Mouse (Mus musculus): ENCODE measurements around the gene Slc6a16.

The Slc6a16 gene

GRCm38 (mm10) chr7:45240633-45241388 is at the start of gene Slc6a16:
Gene Slc6a16, plus strand, starts transcription at chr7:45241085.
- DNase-seq, result peak; percentile 54 to 68

DNA sequence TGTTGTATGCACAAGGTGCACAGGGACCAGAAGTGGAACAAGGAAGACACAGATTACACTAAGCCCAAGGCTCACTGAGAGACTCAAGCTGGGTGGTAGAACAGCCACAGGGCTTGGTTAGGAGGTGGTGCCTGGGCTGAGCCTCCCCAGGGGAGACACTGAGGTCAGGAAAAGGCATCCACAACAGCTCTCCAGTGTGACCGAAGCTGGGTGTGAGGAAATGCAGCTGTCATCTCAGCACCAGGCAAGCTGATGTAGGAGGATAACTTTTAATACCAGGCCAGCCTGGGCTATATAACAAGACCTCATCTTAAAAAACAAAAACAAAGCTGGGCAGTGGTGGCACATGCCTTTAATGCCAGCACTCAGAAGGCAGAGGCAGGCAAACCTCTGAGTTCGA is 49.7 kb upstream of the Slc6a16 start:
- DNase-seq, result peak in 1 of 2 experiments; percentile 28

DNA sequence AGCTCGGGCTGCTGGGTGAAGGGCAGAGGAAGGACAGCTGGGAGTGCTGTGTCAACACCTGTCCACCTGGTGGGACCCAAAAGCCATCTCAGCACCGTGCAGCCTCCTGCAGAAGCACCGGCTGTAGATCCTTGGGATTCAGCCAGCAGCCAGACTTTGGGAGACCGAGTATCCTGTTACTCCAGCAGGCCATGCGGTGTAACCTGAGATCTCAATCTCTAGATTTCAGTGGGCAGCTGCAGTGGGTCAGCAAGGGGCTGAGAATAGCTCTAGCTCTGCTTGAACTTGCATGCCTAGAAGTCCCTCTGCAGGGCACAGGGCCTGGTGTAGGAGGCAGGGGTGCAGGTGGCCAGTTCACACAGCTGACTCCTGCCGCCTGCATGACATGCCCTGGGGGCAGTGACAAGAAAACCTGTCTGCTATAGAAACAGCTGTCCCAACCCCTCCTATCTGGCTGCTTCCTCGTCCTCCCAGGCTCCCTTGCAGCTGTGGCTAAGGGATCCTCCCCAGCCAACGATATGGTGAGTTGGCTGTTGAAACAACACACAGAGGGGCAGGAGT is 49.0 kb upstream of the Slc6a16 start:
- peak; percentile 85 to 92 for DNase-seq

DNA sequence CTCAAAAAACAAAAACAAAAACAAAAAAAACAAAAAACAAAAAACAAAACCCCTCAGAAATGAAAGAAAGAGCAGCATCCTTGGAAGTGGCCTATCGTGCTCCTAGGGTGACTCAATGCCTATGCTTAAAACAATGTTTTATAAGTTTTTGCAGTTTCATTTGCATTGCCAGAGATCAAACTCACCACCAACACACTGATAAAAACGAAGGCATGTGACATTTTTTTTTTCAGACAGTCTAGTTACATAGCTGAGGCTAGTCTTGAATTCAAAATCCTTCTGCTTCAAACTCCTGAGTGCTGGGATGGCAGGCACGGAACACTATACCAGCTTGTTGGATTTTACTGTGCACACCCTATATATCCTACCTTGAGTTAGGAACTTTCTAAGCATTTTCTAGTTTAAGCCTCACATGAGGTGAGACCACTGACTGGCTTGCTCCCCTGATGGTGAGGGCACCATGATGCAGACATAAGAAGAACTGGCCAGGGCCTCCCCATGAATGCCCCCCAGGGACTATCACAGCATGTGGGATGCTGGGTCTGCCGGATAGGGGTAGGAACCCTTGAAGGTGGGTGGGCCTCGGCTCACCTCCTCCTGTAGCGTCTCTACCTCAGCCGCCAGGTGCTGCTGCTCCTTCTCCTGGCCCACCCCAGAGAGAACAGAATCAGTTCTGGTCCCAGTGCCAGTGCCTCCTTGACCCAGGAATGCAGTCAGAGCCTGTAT is 48.1 kb upstream of the Slc6a16 start:
- peak; percentile 49 to 58 for DNase-seq

DNA sequence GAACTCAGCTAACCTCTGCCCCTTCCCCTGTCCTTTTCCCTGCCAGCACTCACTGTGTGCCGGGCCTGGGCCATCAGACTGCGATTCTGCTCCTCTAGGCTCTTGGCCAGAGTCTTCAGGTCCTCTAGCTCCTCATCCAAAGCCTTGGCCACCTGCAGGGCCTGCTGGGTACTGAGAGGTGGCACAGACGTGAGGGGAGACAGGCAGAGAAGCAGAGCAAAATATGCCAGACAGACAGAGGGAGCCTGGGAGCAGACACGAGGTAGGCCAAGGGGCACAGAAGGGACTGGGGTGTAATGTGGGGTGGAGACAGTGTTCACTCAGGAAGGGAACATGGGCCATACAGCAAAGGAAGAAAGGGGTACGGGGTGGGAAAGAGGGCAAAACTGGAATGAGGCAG is 47.5 kb upstream of the Slc6a16 start:
- DNase-seq, result peak; percentile 79 to 80

- peak; percentile 69 to 73 for DNase-seq
Measured at GRCm38 (mm10) chr7:45193871-45194785, 46.8 kb upstream of the Slc6a16 start.

DNA sequence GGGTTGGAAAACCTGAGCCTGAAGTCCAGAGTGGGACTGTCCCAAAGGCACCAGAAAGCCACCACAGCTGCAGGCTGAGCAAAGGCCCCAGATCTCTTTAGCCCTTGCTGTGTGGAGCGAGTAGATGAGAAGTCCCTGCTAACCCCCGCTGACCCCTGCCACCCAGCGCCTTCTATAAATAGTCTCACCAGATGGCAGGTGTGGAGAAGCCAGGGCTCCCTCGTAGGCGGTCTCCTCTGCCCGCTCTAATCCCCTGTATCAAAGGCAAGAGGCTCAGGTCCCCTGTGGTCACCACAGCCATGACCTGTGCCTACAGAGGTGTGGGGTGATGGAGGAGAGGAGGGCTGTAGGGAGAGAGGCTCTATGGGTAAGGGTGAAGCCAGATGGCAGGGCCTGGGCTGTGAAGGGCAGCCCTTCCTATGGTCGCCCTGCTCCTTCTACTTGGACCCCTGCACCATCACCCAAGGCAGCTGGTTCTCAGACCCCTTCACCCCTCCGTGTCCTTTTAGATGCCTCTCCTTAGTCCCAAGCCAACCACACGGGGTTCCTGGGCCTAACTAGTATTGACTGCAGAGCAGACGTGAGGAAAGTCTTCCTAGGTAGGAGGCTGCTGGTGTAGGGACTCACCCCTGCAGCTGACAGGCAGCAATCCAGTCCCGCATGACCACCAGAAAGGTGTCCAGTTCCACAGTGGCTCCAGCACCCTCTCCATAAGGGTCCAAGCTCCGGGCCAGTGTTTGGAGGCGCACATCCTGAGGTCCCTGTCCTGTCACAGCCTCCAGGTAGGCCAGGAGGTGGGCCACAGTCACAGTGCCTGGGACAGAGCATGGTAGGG is 45.3 kb upstream of the Slc6a16 start:
- peak; percentile 58 to 68 for DNase-seq

DNA sequence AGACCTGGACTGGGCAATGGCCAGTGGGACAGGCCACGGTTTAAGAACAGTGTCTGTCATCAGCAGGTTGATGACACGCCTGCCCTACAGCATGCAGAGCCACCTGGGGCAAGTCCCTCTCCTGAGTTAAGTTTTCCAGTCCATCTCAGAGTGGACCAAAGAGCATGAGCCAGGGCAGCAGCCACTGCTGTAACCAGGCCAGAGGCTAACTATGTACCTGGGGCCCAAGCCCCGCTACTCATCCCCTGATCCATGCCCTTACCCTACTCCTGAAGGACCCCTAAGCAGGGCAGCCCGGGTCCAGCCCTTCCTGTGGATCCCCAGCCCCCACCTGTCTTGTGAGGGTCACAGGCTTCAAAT is 44.7 kb upstream of the Slc6a16 start:
- DNase-seq, result no peak

DNA sequence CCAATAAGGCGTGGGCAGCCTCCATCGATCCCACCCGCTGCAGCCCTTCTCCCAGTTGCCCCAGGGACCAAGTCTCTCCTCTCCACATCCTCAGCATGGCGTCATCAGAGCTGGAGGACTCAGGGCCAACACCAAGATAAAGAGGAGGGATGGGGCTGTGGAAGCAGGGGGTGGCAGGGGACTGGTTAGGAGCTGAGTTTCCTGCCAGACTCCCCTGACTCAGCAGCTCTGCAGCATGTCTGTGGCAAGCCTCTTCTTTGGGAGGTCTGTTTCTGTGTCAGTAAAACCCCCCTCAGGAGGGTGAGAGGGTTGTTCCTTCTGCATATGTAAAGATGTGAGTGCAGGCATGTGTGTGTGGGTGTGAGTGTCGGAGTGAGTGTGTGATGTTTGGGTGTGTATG is 43.9 kb upstream of the Slc6a16 start:
- DNase-seq, result no peak

- peak; percentile 95 to 96 for DNase-seq
Measured at GRCm38 (mm10) chr7:45198435-45198834, 42.5 kb upstream of the Slc6a16 start.

- peak in 1 of 2 experiments; percentile 32 for DNase-seq
Measured at GRCm38 (mm10) chr7:45198961-45199360, 41.9 kb upstream of the Slc6a16 start.

GRCm38 (mm10) chr7:45202654-45203053 is 38.2 kb upstream of the Slc6a16 start:
- no peak for DNase-seq

DNA sequence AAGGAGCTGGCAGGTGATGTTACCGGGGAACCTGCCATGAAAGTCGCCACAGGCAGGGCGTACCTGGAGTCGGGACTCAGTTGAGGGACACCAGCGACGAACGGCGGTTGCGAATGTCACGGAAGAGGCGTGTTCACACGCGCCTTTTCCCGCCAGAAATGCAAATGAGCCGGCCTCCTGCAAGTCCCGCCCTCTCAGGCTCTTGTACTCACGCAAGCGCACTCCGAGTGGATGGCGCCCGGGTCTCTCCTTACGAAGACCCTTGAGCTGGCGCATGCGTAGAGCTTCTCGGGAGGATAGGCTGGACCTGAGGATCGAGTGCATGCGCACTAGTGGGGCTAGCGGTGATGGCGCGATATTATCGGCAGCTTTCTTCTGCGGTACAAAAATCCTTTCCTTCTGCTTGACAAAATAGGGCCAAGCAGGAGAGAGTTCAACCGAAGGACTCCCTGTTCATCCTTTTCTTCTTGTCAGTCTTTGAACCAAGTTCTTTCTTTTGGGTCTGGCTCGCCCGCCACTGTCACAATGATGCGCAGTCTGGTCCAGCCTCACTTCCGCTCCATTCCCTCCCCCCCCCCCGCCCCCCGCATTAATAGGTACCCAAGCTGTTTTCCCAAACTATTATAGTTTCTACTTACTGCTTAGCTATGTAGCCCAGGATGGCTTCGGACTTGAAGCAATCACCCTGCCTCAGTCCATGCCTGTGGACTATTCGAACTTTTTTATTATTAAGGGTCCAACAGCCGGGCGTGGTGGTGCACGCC is 36.3 kb upstream of the Slc6a16 start, which contains the start of gene Ccdc155:
TSS of gene Ccdc155 (minus strand) at position 513 of the 764 bp plus-strand sequence.
- DNase-seq, result peak; percentile 97 to 98

- no peak for DNase-seq
Measured at GRCm38 (mm10) chr7:45208260-45208659, 32.6 kb upstream of the Slc6a16 start.

DNA sequence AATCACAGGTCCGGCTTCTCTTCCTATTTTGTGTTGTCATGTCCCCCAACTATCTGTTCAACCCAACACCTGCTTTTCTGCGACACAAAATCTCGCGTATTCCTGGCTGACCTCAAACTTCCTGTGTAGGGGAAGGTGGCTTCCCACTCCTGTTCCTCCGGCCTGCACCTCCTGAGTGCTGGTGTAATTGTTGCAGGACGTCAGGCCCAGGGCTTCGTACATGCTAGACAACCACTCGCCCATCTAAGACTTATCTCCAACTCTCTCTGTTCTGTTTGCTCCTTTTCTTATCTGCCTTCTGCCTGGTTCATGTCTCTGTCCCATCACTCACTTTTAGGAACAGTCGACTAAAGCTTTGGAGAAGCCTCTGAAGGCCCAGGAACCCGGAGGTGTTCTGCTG is 29.8 kb upstream of the Slc6a16 start:
- DNase-seq, result no peak

- no peak for DNase-seq
Measured at GRCm38 (mm10) chr7:45211851-45212251, 29.0 kb upstream of the Slc6a16 start, which contains the start of gene Dkkl1. Gene Dkkl1, minus strand, starts transcription at chr7:45212147.

DNA sequence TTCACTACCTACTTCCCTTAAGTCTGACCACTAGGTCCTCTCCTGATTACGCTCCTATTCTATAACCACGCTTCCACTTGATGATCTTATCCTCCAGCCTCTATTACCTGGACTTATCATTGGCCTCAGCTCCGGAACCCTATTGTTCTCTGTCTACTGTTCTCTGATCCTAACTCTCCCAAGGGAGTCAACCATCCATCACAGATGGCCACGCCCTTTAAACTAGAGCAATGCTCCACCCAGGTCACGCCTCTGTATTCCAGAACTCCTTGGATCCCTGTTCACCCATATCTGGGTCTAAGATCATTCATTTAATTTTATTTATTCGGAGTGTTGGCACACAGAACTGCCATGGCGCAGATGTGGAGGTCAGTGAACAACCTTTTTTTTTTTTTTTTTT is 28.5 kb upstream of the Slc6a16 start:
- no peak for DNase-seq

- no peak for DNase-seq
Measured at GRCm38 (mm10) chr7:45213708-45214107, 27.2 kb upstream of the Slc6a16 start.

- no peak for DNase-seq
Measured at GRCm38 (mm10) chr7:45215673-45216441, 25.0 kb upstream of the Slc6a16 start, which contains the start of gene Tead2. Gene Tead2, plus strand, starts transcription at chr7:45215753.
